ENCODE assay signal across 22 mouse cellular contexts in genomic region chr17:16311914-16312313, GRCm38 (mm10).
"Had no signal": no experiment of that assay in that cellular context is flagged by ENCODE, and none has a peak within 500 bp of the region (broad histone marks: within the 10 kb centered on the region; RNA-seq: fewer than 3 reads in every experiment).

No protein-coding gene starts in this region.

- H3K4me3 ChIP-seq: heart, adult 2 months; heart, embryonic 13.5 days; heart, embryonic 15.5 days; hindbrain, embryonic 15.5 days; kidney, embryonic 15.5 days; limb, embryonic 13.5 days; limb, embryonic 15.5 days had no signal

- H3K9ac ChIP-seq: forebrain, postnatal 0 days; heart, embryonic 13.5 days; heart, embryonic 15.5 days; hindbrain, embryonic 15.5 days; kidney, embryonic 15.5 days; limb, embryonic 13.5 days; limb, embryonic 15.5 days had no signal

- H3K27me3 ChIP-seq: heart, embryonic 13.5 days; heart, embryonic 15.5 days; hindbrain, embryonic 15.5 days; kidney, embryonic 15.5 days; limb, embryonic 13.5 days; limb, embryonic 15.5 days had no signal

- DNase-seq: forebrain, postnatal 0 days; gastrocnemius, postnatal 14 days; gastrocnemius, postnatal 36 days; heart, adult 2 months; heart, postnatal 14 days; heart, postnatal 36 days; kidney, adult 11 months; kidney, adult 2 months; kidney, postnatal 14 days; kidney, postnatal 36 days; layer of hippocampus, adult 9-11 months; layer of hippocampus, postnatal 36 days; left cerebral cortex, postnatal 4 days had no signal

- H3K9me3 ChIP-seq: heart, embryonic 13.5 days; heart, embryonic 15.5 days; hindbrain, embryonic 15.5 days; kidney, embryonic 15.5 days; limb, embryonic 13.5 days; limb, embryonic 15.5 days had no signal

- ATAC-seq: forebrain, postnatal 0 days; intestine, embryonic 16.5 days had no signal

- H3K36me3 ChIP-seq: heart, embryonic 13.5 days; heart, embryonic 15.5 days; hindbrain, embryonic 15.5 days; kidney, embryonic 15.5 days; limb, embryonic 13.5 days; limb, embryonic 15.5 days had no signal

- H3K4me2 ChIP-seq: heart, embryonic 11.5 days; heart, embryonic 13.5 days; heart, embryonic 15.5 days; hindbrain, embryonic 15.5 days; kidney, embryonic 15.5 days; limb, embryonic 13.5 days; limb, embryonic 15.5 days had no signal

- H3K4me1 ChIP-seq: heart, embryonic 13.5 days; heart, embryonic 15.5 days; hindbrain, embryonic 15.5 days; kidney, embryonic 15.5 days; limb, embryonic 13.5 days; limb, embryonic 15.5 days had no signal

- H3K27ac ChIP-seq: heart, adult 2 months; heart, embryonic 13.5 days; heart, embryonic 15.5 days; hindbrain, embryonic 15.5 days; kidney, embryonic 15.5 days; kidney, postnatal 0 days; limb, embryonic 13.5 days; limb, embryonic 15.5 days had no signal
